Mouse (Mus musculus) urinary bladder, adult 2 months (tissue): ENCODE results near the gene Ssu72. TPM values are rescaled to one million over a fixed set of nuclear protein-coding genes. Genes with fewer than 3 reads are reported as not detected.

ENCODE experiments used
- polyA plus RNA-seq: library from polyadenylated mRNA; depleted of rRNA; stranded (reverse); fragments of >200 nt; gene quantifications from 2 replicates; pipeline ENCODE4 v1.2.3, GENCODE M21; 2012; rRNA removed

The Ssu72 gene
- polyA plus RNA-seq, 1 experiment = 148 TPM

Other genes with a start within 250 kb of the Ssu72 start
- gene Tmem52, start 235.7 kb upstream of the Ssu72 start, polyA plus RNA-seq = 2.0 and 2.5 TPM in 2 replicates
- 328 and 338 TPM in 2 replicates for gene Gnb1, start 213.4 kb upstream of the Ssu72 start, polyA plus RNA-seq
- gene Nadk, start 142.4 kb upstream of the Ssu72 start, polyA plus RNA-seq = 110 and 118 TPM in 2 replicates
- gene Slc35e2, start 103.4 kb upstream of the Ssu72 start, polyA plus RNA-seq = 6.1 and 7.8 TPM in 2 replicates
- 35.6 and 61.6 TPM in 2 replicates for gene Cdk11b, start 79.9 kb upstream of the Ssu72 start, polyA plus RNA-seq
- gene Gm10563, start 59.4 kb upstream of the Ssu72 start, polyA plus RNA-seq = not detected in 2 replicates
- 138 and 226 TPM in 2 replicates for gene Mmp23, start 51.4 kb upstream of the Ssu72 start, polyA plus RNA-seq
- 51.2 and 56.1 TPM in 2 replicates for gene Mib2, start 35.6 kb upstream of the Ssu72 start, polyA plus RNA-seq
- 18.5 and 20.1 TPM in 2 replicates for gene Fndc10, start 10.5 kb upstream of the Ssu72 start, polyA plus RNA-seq
- 2.7 and 3.3 TPM in 2 replicates for gene Tmem240, start 30.0 kb downstream of the Ssu72 start, polyA plus RNA-seq
- gene Atad3a, start 56.3 kb downstream of the Ssu72 start, polyA plus RNA-seq = 63.3 and 74.8 TPM in 2 replicates
- gene Vwa1, start 69.9 kb downstream of the Ssu72 start, polyA plus RNA-seq = 29.3 and 32.1 TPM in 2 replicates
- 0.91 and 0.93 TPM in 2 replicates for gene Tmem88b, start 81.1 kb downstream of the Ssu72 start, polyA plus RNA-seq
- 0.81 and 0.93 TPM in 2 replicates for gene Ankrd65, start 85.6 kb downstream of the Ssu72 start, polyA plus RNA-seq
- 78.0 and 96.4 TPM in 2 replicates for gene Mrpl20, start 98.1 kb downstream of the Ssu72 start, polyA plus RNA-seq
- 161 and 233 TPM in 2 replicates for gene Ccnl2, start 107.7 kb downstream of the Ssu72 start, polyA plus RNA-seq
- 110 and 122 TPM in 2 replicates for gene Aurkaip1, start 126.5 kb downstream of the Ssu72 start, polyA plus RNA-seq
- 377 and 402 TPM in 2 replicates for gene Mxra8, start 134.9 kb downstream of the Ssu72 start, polyA plus RNA-seq
- gene Dvl1, start 142.6 kb downstream of the Ssu72 start, polyA plus RNA-seq = 58.9 and 76.5 TPM in 2 replicates
- gene Tas1r3, start 158.6 kb downstream of the Ssu72 start, polyA plus RNA-seq = 0.91 and 1.3 TPM in 2 replicates
- gene Cptp, start 164.6 kb downstream of the Ssu72 start, polyA plus RNA-seq = 17.1 and 18.5 TPM in 2 replicates
- gene Ints11, start 164.7 kb downstream of the Ssu72 start, polyA plus RNA-seq = 26.5 and 32.3 TPM in 2 replicates
- gene Pusl1, start 187.0 kb downstream of the Ssu72 start, polyA plus RNA-seq = 43.7 and 55.5 TPM in 2 replicates
- gene Acap3, start 187.0 kb downstream of the Ssu72 start, polyA plus RNA-seq = 23.7 and 29.2 TPM in 2 replicates
- 55.1 and 63.4 TPM in 2 replicates for gene Ube2j2, start 239.0 kb downstream of the Ssu72 start, polyA plus RNA-seq